Mouse (Mus musculus): ENCODE data around the gene Rpusd1. TPM values are rescaled to one million over a fixed set of nuclear protein-coding genes. Genes with fewer than 3 reads are reported as not detected.

Gene Rpusd1
- polyA plus RNA-seq, 1 experiment from 2014 or later, result 25.7 TPM

DNA sequence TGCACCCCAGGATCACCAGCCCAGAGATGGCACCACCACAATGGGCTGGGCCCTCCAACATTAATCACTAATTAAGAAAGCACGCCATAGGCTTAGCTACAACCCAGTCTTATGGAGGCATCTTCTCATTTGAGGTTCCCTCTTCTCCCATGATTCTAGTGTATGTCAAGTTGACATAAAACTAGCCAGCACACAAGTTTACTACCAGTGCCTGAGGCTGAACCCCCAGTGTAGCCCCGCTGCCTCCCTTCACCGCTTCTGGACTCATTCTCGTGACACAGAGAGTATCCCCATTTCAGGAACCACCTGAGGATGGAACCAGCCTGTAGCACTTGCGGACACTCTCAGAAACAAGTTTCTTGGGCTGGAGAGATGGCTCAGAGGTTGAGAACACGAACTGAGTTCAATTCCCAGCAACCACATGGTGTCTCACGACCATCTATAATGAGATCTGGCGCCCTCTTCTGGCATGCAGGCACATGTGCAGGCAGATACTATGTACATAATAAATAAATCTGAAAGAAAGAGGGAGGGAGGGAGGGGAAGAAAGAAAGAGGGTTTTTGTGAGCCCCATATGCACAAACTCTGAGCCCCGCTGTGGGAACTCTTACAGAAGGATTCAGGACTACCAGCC, 26.5 kb upstream of the Rpusd1 start:
- Histone ChIP-seq H3K4me2 (ENCODE audit: low read length) (no peak overlapping the region), H3K4me1 (ENCODE audit: control insufficient read depth, insufficient read depth, low read length) (no peaks in the 10 kb centered on the region), H3K4me3 (replicated peaks; ENCODE audit: low read depth, low read length) (no peak overlapping the region), H3K27me3 (ENCODE audit: control insufficient read depth, insufficient read depth, low read length) (no peaks in the 10 kb centered on the region), H3K9me3 (ENCODE audit: control insufficient read depth, low read length) (no peaks in the 10 kb centered on the region), H3K27ac (replicated peaks; ENCODE audit: low read depth, low read length) (no peak overlapping the region), H3K9ac (replicated peaks; ENCODE audit: low read length) (no peak overlapping the region), H3K36me3 (ENCODE audit: control insufficient read depth, insufficient read depth, low read length) (no peaks in the 10 kb centered on the region)
- WGBS, result 60% methylated on average over 9 of the region's 9 CpGs
- DNase-seq (no peak), ATAC-seq (ENCODE audit: low FRiP score, low TSS enrichment) (no peak)

GRCm38 (mm10) chr17:25709994-25710393, 17.5 kb upstream of the Rpusd1 start:
- H3K9me3 ChIP-seq (ENCODE audit: control insufficient read depth, low read length), result no peaks in the 10 kb centered on the region
- no peaks in the 10 kb centered on the region for H3K36me3 ChIP-seq (ENCODE audit: control insufficient read depth, insufficient read depth, low read length)
- H3K27me3 ChIP-seq (ENCODE audit: control insufficient read depth, insufficient read depth, low read length), result no peaks in the 10 kb centered on the region
- DNase-seq, result no peak
- no peak overlapping the region for H3K4me3 ChIP-seq (replicated peaks; ENCODE audit: low read depth, low read length)
- WGBS, result 93% methylated on average over 2 of the region's 2 CpGs
- no peaks in the 10 kb centered on the region for H3K4me1 ChIP-seq (ENCODE audit: control insufficient read depth, insufficient read depth, low read length)
- H3K4me2 ChIP-seq (ENCODE audit: low read length), result no peak overlapping the region
- no peak overlapping the region for H3K9ac ChIP-seq (replicated peaks; ENCODE audit: low read length)
- no peak overlapping the region for H3K27ac ChIP-seq (replicated peaks; ENCODE audit: low read depth, low read length)
- no peak for ATAC-seq (ENCODE audit: low FRiP score, low TSS enrichment)

- Histone ChIP-seq H3K4me3 (replicated peaks; ENCODE audit: low read depth, low read length) (no peak overlapping the region), H3K27me3 (ENCODE audit: control insufficient read depth, insufficient read depth, low read length) (peaks cover 4% of the 10 kb centered on the region; the same call in 1 of the 2 replicates), H3K9ac (replicated peaks; ENCODE audit: low read length) (no peak overlapping the region), H3K36me3 (ENCODE audit: control insufficient read depth, insufficient read depth, low read length) (no peaks in the 10 kb centered on the region), H3K9me3 (ENCODE audit: control insufficient read depth, low read length) (no peaks in the 10 kb centered on the region), H3K4me2 (ENCODE audit: low read length) (no peak overlapping the region), H3K4me1 (ENCODE audit: control insufficient read depth, insufficient read depth, low read length) (no peaks in the 10 kb centered on the region), H3K27ac (replicated peaks; ENCODE audit: low read depth, low read length) (no peak overlapping the region)
- ATAC-seq (ENCODE audit: low FRiP score, low TSS enrichment) (no peak), DNase-seq (no peak)
- 82% methylated on average over 4 of the region's 4 CpGs for WGBS
Measured at GRCm38 (mm10) chr17:25711136-25711535, 16.3 kb upstream of the Rpusd1 start.

DNA sequence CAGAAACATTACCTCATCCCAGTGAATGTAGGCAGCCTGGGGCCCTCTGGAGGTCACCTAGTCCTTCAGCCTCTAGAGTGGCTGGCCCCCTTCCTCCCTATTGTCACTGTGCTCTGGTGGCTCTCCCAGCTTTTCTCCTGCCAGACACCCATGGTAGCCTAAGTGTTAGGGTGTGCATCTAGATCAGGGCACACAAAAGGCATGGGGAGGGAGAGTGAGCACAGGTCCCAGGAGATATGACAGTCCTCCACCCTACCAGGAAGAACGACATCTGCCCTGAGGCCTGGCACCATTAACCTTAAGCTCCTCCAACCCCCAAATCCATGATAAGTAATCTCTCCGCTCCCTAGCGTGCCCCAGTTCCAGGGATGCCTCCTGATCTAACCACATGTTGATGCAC, 11.8 kb upstream of the Rpusd1 start:
- WGBS, result 55% methylated on average over 3 of the region's 3 CpGs
- no peak for DNase-seq

GRCm38 (mm10) chr17:25716130-25716529, 11.3 kb upstream of the Rpusd1 start:
- H3K4me1 ChIP-seq (ENCODE audit: control insufficient read depth, insufficient read depth, low read length), result no peaks in the 10 kb centered on the region
- no peaks in the 10 kb centered on the region for H3K9me3 ChIP-seq (ENCODE audit: control insufficient read depth, low read length)
- no peak for DNase-seq
- under 1% methylated on average over 6 of the region's 6 CpGs for WGBS
- H3K9ac ChIP-seq (replicated peaks; ENCODE audit: low read length), result no peak overlapping the region
- H3K27ac ChIP-seq (replicated peaks; ENCODE audit: low read depth, low read length), result no peak overlapping the region
- ATAC-seq (ENCODE audit: low FRiP score, low TSS enrichment), result no peak
- H3K4me2 ChIP-seq (ENCODE audit: low read length), result no peak overlapping the region
- H3K27me3 ChIP-seq (ENCODE audit: control insufficient read depth, insufficient read depth, low read length), result peaks cover 25% of the 10 kb centered on the region
- no peak overlapping the region for H3K4me3 ChIP-seq (replicated peaks; ENCODE audit: low read depth, low read length)
- H3K36me3 ChIP-seq (ENCODE audit: control insufficient read depth, insufficient read depth, low read length), result no peaks in the 10 kb centered on the region

More for the DNA sequence above, 11.8 kb upstream of the Rpusd1 start:
- Histone ChIP-seq H3K27me3 (ENCODE audit: control insufficient read depth, insufficient read depth, low read length) (peaks cover 25% of the 10 kb centered on the region), H3K36me3 (ENCODE audit: control insufficient read depth, insufficient read depth, low read length) (no peaks in the 10 kb centered on the region), H3K9ac (replicated peaks; ENCODE audit: low read length) (no peak overlapping the region), H3K4me1 (ENCODE audit: control insufficient read depth, insufficient read depth, low read length) (no peaks in the 10 kb centered on the region), H3K4me3 (replicated peaks; ENCODE audit: low read depth, low read length) (no peak overlapping the region), H3K9me3 (ENCODE audit: control insufficient read depth, low read length) (no peaks in the 10 kb centered on the region), H3K27ac (replicated peaks; ENCODE audit: low read depth, low read length) (no peak overlapping the region), H3K4me2 (ENCODE audit: low read length) (no peak overlapping the region)
- no peak for ATAC-seq (ENCODE audit: low FRiP score, low TSS enrichment)

- Histone ChIP-seq H3K4me2 (ENCODE audit: low read length) (peak within 1 kb of the TSS; percentile 64), H3K27me3 (ENCODE audit: control insufficient read depth, insufficient read depth, low read length) (peaks cover 25% of the 10 kb centered on the region), H3K27ac (replicated peaks; ENCODE audit: low read depth, low read length) (no peak within 1 kb of the TSS), H3K36me3 (ENCODE audit: control insufficient read depth, insufficient read depth, low read length) (no peaks in the 10 kb centered on the region), H3K4me3 (replicated peaks; ENCODE audit: low read depth, low read length) (peak within 1 kb of the TSS; percentile 36), H3K4me1 (ENCODE audit: control insufficient read depth, insufficient read depth, low read length) (no peaks in the 10 kb centered on the region), H3K9me3 (ENCODE audit: control insufficient read depth, low read length) (no peaks in the 10 kb centered on the region), H3K9ac (replicated peaks; ENCODE audit: low read length) (peak within 1 kb of the TSS; percentile 50)
- peak; percentile 37 for DNase-seq
- no peak for ATAC-seq (ENCODE audit: low FRiP score, low TSS enrichment)
- 1% methylated on average over 45 of the region's 45 CpGs for WGBS
Measured at GRCm38 (mm10) chr17:25716711-25717637, 10.5 kb upstream of the Rpusd1 start, which contains the start of gene Gng13. TSS of gene Gng13 (plus strand) at chr17:25717171.

GRCm38 (mm10) chr17:25717691-25718090, 9.8 kb upstream of the Rpusd1 start:
- H3K27me3 ChIP-seq (ENCODE audit: control insufficient read depth, insufficient read depth, low read length), result peaks cover 25% of the 10 kb centered on the region
- no peaks in the 10 kb centered on the region for H3K4me1 ChIP-seq (ENCODE audit: control insufficient read depth, insufficient read depth, low read length)
- peak overlapping the region; percentile 64 for H3K4me2 ChIP-seq (ENCODE audit: low read length)
- H3K36me3 ChIP-seq (ENCODE audit: control insufficient read depth, insufficient read depth, low read length), result no peaks in the 10 kb centered on the region
- DNase-seq (no peak), ATAC-seq (ENCODE audit: low FRiP score, low TSS enrichment) (no peak)
- no peak overlapping the region for H3K27ac ChIP-seq (replicated peaks; ENCODE audit: low read depth, low read length)
- no peaks in the 10 kb centered on the region for H3K9me3 ChIP-seq (ENCODE audit: control insufficient read depth, low read length)
- H3K4me3 ChIP-seq (replicated peaks; ENCODE audit: low read depth, low read length), result peak overlapping the region; percentile 36
- WGBS, result 6% methylated on average over 6 of the region's 6 CpGs
- peak overlapping the region; percentile 50 for H3K9ac ChIP-seq (replicated peaks; ENCODE audit: low read length)

DNA sequence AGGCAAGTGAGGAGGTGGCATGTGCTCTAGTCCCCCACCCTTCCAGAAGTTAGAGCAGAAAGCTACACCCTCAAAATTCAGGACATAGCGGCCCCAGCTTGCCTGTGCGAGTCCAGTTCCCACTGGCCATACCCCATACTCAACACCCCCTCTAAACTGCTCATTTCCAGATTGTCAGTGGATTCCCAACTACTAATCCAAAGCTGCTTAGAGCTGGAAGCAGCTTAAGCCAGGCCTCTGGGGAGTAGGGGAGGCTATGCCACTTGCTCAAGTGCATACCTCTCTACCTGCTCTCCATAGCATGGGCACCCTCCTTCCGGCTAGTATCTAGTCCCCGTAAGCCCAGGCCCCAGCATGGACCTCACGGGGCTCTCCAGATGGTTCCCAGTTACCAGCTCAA, 6.0 kb upstream of the Rpusd1 start:
- WGBS, result 96% methylated on average over 5 of the region's 5 CpGs
- ATAC-seq (ENCODE audit: low FRiP score, low TSS enrichment), result no peak

More for the DNA sequence above, 6.0 kb upstream of the Rpusd1 start:
- H3K27me3 ChIP-seq (ENCODE audit: control insufficient read depth, insufficient read depth, low read length), result peaks cover 18% of the 10 kb centered on the region
- H3K4me2 ChIP-seq (ENCODE audit: low read length), result no peak overlapping the region
- DNase-seq, result no peak
- H3K9ac ChIP-seq (replicated peaks; ENCODE audit: low read length), result no peak overlapping the region
- no peaks in the 10 kb centered on the region for H3K9me3 ChIP-seq (ENCODE audit: control insufficient read depth, low read length)
- H3K4me3 ChIP-seq (replicated peaks; ENCODE audit: low read depth, low read length), result no peak overlapping the region
- H3K4me1 ChIP-seq (ENCODE audit: control insufficient read depth, insufficient read depth, low read length), result peaks cover under 1% of the 10 kb centered on the region; the same call in 1 of the 2 replicates
- H3K36me3 ChIP-seq (ENCODE audit: control insufficient read depth, insufficient read depth, low read length), result no peaks in the 10 kb centered on the region
- no peak overlapping the region for H3K27ac ChIP-seq (replicated peaks; ENCODE audit: low read depth, low read length)

All from midbrain, embryonic 14.5 days (tissue).